Mouse (Mus musculus): ENCODE measurements around the gene Krtap10-4.
A peak's percentile ranks its signal among the peaks of the same experiment; 100 is the strongest.
"Not testable (repeated sequence)": the region's sequence is repeated elsewhere in the genome, so short reads cannot be mapped to it uniquely, and the experiment has no call there.

Gene Krtap10-4

DNA sequence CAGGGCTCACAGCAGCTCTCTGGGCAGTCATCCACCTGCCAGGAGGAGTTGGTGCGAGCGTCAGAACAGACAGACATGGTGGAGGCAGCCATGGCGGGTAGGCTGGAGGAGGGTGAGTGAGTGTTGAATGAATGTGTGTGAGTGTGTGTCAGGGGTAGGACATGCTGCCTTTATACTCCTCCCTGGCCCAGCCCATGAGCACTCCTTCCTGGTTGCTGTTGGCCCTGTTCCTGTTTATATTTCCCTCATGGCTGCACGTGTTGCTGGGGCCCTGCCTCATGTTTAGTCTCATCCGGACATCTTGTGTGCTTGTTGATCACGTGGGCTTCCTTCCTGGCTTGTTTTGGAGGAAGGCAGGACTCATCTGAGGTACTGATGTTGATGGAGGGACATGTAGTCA is at the start of gene Krtap10-4:
Krtap10-4 (minus strand) TSS at position 145 of the 400 bp plus-strand sequence.
- DNase-seq (ENCODE audit: low spot score): peak; percentile 19

DNA sequence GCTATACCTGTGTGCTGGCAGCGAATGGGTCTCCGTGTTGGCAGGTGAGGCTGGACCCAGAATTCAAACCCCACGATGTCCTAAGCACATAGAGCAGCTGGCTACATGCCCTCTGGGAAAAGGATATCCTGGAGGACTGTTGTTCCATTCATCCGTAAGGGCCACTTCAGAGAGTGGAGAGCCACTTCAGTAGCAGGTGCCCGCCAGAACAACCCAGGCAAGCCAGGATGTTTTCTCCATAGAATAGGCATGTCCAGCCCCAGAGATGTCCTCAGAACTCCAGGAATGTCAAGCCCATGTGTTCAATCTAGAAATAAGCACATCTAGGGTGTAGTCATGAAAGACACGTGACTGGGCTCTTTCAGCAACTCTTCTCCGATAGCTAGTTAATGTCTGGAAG is 42.8 kb upstream of the Krtap10-4 start:
- no peak for DNase-seq (ENCODE audit: low spot score)

DNA sequence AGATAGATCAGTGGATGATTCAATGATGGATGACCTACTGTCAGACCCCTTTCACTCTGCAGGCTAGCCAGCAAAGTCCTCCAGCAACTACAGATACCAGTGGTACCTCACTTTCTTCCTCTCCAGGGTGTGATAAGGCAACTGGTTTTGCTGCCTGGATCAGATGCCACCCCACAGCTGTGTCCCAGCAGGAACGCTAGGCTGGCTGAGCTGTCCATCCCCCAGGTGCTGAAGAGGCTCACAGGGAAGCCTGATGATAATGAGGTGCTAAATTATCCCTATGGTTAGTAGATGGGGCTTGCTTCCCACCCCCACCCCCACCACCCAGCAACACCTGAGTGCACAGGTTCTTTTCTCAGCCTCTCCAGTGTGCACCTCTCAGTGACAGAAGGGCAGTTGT is 40.7 kb upstream of the Krtap10-4 start:
- no peak for DNase-seq (ENCODE audit: low spot score)

DNA sequence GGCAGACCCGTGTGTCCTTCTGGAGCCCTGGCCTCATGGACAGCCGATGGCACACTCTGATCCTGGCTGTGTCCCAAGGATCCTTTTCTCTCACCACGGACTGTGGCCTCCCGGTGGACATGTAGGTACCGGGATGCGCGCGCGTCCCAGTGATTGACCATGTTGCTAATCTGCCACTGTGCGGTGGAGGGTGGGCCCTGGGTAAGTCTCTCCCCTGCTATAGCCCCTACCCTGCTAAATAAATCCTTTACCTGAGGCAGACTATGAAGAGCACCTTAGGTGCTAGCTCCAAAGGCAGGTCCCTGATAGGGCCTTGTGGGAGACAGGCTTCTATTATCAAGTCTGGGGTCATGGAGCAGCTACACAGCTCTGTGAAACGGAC is 37.9 kb upstream of the Krtap10-4 start:
- DNase-seq (ENCODE audit: low spot score): no peak

DNA sequence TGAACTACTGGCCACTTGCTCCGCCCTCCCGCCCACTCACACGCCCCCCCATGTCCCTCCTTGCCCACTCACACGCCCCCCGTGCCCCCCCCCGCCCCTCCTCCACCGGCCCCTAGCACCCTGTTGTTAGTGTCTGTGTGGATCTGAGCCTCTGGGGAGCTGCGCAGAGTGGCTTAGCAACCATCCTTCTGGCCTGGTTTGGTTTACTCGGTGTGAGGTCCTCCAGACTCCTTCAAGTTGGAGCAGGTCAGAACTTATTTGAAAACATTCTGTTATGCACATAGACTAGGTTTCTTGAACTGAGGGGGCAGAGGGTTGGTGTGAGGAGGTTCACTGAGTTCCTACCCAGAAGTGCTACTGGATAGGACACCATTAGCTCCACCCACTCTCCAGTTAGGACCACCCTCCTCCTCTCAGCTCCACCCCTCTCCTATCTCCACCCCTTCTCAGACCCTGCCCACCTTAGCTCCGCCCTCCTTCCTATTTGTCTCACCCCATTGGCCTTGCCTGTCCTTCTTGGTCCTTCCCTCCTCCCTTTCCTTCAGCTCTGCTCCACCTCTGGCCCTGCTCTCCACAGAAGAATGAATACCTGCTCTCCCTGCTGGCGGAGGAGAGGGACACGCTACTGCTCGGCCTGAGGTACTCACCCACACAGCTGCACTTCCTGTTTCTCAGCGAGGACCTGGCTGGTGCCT is 37.3 kb upstream of the Krtap10-4 start:
- peak; percentile 87 for DNase-seq (ENCODE audit: low spot score)

DNA sequence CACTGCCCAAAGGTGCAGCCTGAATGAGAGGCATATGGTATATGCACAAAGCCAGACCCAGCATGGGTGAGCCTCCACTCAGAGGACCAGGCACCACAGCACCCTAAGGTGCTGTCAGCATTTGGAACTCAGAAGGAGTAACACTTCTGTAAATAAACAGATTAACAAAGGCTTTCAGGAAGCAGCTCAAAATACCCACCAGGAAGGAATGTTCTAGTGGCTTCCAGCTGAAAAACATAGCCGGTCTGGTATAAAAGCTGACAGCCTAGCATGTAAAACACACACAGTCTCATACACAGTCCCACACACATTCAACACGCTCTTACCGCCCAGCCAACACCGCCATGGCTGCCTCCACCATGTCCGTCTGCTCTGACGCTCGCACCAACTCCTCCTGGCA is 34.8 kb upstream of the Krtap10-4 start, which contains the start of gene Gm3285:
Gm3285 (plus strand) TSS at position 301 of the 400 bp plus-strand sequence.
- DNase-seq (ENCODE audit: low spot score): no peak

DNA sequence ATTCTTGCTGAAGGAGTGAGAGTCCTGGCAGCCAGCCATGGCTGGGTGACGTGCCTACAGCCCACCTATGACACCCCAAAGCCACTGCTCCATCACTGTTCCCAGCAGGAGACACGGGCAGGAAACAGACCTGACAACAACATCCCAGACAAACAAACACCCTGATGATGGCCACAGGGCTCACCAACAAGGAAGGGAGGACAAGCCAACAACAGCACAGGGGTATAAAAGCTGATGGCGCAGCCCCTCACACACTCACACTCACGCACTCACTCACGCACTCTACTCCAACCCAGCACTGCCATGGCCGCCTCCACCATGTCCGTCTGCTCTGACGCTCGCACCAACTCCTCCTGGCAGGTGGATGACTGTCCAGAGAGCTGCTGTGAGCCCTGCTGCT is 25.7 kb upstream of the Krtap10-4 start, which contains the start of gene Gm10318:
Gm10318 (plus strand) TSS at position 301 of the 400 bp plus-strand sequence.
- no peak for DNase-seq (ENCODE audit: low spot score)

DNA sequence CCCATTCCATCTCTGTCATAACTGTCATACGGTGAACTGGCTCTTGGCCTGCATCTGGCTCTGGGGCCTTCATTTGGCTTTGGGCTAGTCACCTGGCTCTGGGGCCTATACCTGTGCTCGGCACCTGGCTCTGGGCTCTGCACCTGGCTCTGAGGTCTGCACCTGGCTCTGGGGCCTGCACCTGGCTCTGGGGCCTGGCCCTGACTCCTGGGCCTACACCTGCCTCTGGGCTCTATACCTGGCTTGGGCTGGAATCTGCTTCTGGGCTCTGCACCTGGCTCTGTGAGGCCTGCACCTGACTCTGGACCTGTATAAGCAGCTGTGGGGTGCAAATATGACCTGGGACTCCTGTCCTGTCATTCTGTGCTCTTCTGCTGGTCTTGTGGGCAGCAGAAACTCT is 20.6 kb upstream of the Krtap10-4 start:
- no peak for DNase-seq (ENCODE audit: low spot score)

DNA sequence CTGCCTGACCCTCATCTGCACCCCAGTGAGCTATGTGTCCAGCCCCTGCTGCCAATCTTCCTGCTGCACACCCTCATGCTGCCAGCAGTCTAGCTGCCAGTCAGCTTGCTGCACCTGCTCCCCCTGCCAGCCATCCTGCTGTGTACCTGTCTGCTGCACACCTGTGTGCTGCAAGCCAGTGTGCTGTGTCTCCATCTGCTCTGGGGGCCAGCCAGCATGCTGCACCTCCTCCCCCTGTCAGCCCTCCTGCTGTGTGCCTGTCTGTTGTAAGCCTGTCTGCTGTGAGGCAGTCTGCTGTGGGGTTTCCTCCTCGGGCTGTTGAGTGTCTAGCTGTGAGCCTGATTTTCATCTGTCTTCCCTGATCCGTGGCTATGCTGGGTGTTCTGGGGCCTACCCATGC is 20.1 kb upstream of the Krtap10-4 start:
- DNase-seq (ENCODE audit: low spot score): no peak

DNA sequence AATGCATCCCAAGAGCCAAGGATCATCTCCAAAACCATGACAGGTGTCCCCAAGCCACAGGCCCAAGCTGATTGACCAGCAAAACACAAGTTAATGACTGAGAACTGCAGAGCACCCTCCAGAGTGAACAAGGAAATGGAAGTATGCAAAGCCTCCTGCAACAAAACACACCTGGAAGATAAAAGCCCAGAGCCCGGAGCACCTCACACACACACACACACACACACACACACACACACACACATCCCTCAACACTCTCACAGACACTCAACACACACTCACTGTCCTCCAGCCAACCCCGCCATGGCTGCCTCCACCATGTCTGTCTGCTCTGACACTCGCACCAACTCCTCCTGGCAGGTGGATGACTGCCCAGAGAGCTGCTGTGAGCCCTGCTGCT is 19.6 kb upstream of the Krtap10-4 start, which contains the start of gene Gm36176:
Gm36176 (plus strand) TSS at position 301 of the 400 bp plus-strand sequence.
- DNase-seq (ENCODE audit: low spot score): no peak

DNA sequence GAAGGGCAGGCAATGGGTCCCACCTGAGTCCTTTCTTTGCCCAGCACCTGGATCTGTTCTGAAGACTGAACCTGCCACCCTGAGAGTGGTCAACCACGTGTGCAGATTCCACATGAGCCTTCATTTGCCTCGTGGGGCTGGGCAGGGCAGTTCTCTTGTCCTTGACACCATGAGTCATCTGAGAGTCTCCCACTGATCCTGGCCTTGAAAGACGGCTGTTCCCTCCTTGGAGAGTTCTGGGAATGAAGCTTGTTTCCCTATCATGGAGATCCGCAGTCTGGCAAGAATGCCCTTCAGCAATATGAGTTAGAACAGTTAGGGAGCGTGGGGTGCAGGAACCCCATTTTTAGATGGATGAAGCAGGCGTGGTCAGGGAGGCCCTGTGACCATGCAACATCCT is 12.1 kb upstream of the Krtap10-4 start:
- no peak for DNase-seq (ENCODE audit: low spot score)

DNA sequence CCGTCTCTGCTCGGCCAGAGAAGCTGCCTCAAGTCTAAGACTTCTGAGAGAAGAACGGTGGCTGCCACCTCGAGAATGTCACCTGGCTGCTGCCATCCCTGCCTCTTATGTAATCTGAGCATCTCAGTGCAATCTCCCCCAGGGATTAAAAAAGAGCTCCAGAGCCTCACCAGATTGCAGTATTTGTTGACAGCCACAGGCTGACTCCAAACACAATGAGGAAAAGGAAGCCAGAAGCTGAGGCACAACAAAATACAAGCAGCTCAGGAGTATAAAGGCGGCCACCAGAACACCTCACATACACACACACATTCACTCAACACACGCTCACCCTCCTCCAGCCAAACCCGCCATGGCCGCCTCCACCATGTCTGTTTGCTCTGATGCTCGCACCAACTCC is 8.8 kb upstream of the Krtap10-4 start, which contains the start of gene Krtap10-10:
Krtap10-10 (plus strand) TSS at position 301 of the 400 bp plus-strand sequence.
- DNase-seq (ENCODE audit: low spot score): no peak

DNA sequence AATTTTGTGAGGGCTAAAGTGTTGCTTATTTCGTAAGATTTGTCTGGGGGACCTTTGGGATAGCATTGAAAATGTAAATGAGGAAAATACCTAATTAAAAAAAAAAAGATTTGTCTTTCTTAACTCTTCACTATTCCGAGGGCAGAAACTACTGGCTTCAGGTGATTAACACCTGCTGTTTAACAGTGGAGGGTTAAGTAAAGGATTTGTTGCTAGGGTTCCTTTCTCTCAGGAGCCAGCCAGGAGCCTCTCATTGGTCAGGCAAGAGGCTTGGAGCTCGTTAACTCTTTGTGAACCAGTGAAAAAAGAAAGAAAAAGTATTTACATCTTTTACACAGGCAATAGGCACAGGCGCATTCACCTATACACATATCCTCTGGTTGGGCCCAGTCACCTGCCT is 7.7 kb downstream of the Krtap10-4 start:
- DNase-seq (ENCODE audit: low spot score): no peak

DNA sequence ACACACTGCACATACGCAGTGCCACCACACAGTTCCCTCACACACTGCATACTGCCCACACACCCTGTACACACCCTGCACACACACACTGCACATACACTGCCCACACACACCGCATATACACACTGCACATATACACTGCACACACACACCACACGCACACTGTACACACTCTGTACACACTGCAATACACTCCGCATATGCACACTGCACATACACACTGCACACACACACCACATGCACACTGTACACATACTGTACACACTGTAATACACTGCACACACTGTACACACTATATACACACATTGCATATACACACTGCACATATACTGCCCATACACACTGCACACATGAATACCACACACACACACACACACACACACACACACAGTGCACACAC is 8.4 kb downstream of the Krtap10-4 start:
- DNase-seq (ENCODE audit: low spot score): no peak

DNA sequence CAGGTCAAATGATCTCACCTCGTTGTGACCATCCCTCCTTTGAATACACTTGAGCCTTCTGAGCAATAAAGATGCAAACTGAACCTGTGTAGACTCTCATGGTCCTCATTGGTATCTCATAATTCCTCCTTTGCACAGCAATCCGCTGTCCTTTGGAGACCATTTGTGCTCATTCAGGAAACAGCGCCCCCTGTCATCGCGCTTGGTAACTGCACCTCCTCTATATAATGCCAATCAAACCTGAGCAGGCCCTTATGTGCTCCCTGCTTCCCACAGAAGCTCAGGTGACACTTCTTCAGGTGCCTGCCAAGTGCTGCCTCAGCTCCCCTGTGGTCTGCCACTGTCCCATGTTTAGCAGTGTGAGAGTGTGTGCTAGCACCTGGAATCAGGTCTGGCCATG is 11.4 kb downstream of the Krtap10-4 start:
- peak; percentile 57 for DNase-seq (ENCODE audit: low spot score)

DNA sequence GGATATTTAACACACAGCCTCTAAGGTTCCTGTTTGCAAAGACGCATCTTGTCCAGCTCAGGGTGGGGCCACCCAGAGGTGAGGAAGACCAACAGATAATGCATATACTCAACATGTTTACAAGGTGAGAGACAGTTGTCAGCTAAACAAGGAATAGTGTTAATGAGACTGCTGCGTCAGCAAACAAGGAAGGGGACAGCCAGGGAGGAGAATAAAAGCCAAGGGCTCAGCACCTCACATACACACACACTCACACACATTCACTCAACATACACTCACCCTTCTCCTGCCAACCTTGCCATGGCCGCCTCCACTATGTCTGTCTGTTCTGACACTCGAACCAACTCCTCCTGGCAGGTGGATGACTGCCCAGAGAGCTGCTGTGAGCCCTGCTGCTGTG is 12.5 kb downstream of the Krtap10-4 start, which contains the start of gene Gm2696:
Gm2696 (plus strand) TSS at position 301 of the 400 bp plus-strand sequence.
- no peak for DNase-seq (ENCODE audit: low spot score)

DNA sequence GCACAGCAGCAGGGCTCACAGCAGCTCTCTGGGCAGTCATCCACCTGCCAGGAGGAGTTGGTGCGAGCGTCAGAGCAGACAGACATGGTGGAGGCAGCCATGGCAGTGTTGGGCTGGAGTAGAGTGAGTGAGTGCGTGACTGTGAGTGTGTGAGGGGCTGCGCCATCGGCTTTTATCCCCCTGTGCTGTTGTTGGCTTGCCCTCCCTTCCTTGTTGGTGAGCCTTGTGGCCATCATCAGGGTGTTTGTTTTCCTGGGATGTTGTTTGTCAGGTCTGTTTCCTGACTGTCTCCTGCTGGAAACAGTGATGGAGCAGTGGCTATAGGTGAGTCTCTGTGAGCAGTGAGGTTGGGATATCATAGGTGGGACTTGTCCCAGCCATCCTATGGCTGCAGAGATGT is 15.2 kb downstream of the Krtap10-4 start, which contains the start of gene Gm9507:
Gm9507 (minus strand) TSS at position 101 of the 400 bp plus-strand sequence.
- no peak for DNase-seq (ENCODE audit: low spot score)

DNA sequence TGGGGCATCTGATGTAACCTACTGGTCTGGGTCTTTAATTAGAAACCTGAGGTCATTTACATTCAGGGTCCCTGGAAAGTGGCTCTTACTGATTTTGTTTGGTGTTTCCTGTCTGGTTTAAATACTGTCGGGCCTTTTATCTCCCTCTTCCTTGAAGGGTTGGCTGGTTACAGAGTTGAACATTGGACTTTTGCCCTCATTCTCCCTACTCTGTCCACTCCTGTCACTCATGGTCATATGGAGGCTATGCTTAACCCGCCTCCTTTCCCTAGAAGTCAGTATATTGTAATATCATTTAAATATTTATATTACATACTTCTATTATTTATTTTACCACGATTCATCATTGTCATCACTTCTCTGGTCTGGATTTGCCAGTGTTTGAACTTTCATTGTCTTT is 22.8 kb downstream of the Krtap10-4 start:
- DNase-seq (ENCODE audit: low spot score): no peak

DNA sequence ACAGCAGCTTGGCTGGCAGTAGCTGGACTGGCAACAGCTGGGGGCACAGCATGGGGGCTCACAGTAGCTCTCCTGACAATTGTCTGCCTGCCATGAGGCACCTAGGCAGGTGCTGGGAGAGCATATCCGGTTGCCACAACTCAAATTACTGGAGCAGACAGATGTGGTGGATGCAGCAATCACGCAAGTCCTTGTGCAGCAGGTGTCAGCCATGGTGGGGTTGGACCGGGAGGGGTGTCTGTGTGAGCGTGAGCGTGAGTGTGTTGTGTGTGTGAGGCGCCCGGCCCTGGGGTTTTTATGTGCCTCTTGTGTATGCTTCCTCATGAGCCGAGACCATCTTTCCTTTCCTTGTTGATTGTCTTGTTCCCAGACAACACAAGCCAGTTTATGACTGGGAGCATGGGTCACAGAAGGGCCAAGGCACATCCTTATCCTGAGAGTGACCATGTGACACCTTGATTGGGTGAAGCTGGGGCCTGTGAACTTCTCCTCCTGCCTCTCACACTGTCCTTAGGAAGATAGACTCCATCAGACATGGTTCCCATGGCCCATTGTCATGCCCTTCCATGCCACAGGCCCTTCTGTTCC is 27.9 kb downstream of the Krtap10-4 start, which contains the start of gene Gm19668:
Gm19668 (minus strand) TSS at position 213 of the 588 bp plus-strand sequence.
- DNase-seq (ENCODE audit: low spot score): no peak

DNA sequence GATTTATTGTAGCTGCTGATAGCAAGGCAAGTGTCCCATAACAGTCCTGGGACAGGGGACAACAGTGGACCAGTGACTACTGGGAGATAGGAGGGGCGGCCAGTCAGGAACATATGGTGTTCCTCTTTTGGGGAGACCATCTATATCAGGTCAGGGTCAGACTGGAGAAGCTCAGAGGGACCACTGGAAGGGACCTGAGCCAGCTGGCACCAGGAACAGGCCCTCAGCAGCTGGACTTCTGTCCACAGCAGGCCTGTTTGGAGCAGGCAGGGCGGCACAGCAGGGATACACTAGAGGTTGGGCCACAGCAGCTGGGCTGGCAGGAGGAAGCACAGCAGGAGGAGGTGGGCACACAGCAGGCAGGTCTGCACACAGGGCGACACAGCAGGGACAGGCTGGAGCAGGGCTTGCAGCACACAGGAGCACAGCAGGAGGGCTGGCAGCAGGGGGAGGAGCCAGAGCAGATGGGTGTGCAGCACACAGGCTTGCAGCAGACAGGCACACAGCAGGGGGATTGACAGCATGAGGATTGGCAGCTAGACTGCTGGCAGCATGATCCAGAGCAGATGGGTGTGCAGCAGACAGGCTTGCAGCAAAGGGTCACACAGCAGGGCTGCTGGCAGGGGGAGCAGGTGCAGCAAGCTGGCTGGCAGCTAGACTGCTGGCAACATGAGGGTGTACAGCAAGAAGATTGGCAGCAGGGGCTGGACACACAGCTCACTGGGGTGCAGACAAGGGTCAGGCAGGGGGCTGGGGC is 28.6 kb downstream of the Krtap10-4 start:
- DNase-seq (ENCODE audit: low spot score): not testable (repeated sequence)

DNA sequence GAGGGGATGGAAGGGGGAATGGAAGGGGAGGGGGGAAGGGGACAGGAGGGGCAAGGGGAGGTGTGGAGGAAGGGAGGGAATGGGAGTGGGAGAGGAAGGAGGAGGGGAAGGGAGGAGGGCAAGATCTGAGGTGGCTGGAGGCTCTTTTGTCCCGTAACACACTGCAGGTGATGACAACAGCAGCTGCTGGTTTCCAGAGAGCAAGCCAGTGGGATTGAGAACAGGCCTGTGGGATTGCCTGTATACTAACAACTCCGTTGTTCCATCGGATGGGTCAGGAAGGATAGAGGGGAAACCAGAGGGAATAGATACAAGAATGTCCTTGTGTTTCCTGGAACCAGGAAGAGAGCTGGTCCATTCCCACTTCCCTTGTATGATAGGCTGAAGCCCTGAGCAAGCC is 29.2 kb downstream of the Krtap10-4 start:
- no peak for DNase-seq (ENCODE audit: low spot score)

DNA sequence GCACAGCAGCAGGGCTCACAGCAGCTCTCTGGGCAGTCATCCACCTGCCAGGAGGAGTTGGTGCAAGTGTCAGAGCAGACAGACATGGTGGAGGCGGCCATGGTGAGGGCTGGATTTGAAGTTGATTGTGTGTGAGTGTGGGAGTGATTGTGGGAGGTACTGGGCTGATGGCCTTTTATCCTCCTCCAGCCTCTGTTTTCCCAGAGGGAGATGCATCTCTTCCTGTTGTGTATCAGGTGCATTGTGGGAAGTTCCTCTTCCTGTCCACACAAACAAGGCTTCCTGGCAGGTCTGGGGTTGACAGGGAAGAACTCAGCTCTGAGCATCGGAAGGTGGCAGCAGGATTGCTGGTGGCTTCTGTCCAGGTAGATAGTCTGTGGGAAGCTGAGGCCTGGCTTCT is 31.9 kb downstream of the Krtap10-4 start, which contains the start of gene Gm9639:
Gm9639 (minus strand) TSS at position 101 of the 400 bp plus-strand sequence.
- no peak for DNase-seq (ENCODE audit: low spot score)

Data from MN1 (cell line).